Mouse (Mus musculus): Measurements from ENCODE around the gene Kcnj14.

The Kcnj14 gene

GRCm38 (mm10) chr7:45824598-45824997, at the start of gene Kcnj14:
Kcnj14 (minus strand) TSS chr7:45824782.
- no peak for DNase-seq (ENCODE audit: extremely low spot score, low read depth, low spot score)

- no peak for DNase-seq (ENCODE audit: extremely low spot score, low read depth, low spot score)
Observed at GRCm38 (mm10) chr7:45873061-45873947, 48.7 kb upstream of the Kcnj14 start.

GRCm38 (mm10) chr7:45872624-45873023, 48.0 kb upstream of the Kcnj14 start, which contains the start of gene Kdelr1:
Kdelr1 (plus strand) TSS chr7:45872772.
- peak; percentile 95 for DNase-seq (ENCODE audit: extremely low spot score, low read depth, low spot score)

GRCm38 (mm10) chr7:45870282-45871058, 45.9 kb upstream of the Kcnj14 start:
- no peak for DNase-seq (ENCODE audit: extremely low spot score, low read depth, low spot score)

- no peak for DNase-seq (ENCODE audit: extremely low spot score, low read depth, low spot score)
Observed at GRCm38 (mm10) chr7:45869787-45870186, 45.2 kb upstream of the Kcnj14 start.

- DNase-seq (ENCODE audit: extremely low spot score, low read depth, low spot score), result no peak
Observed at GRCm38 (mm10) chr7:45869107-45869670, 44.6 kb upstream of the Kcnj14 start.

- no peak for DNase-seq (ENCODE audit: extremely low spot score, low read depth, low spot score)
Observed at GRCm38 (mm10) chr7:45867871-45868270, 43.3 kb upstream of the Kcnj14 start.

- peak; percentile 52 for DNase-seq (ENCODE audit: extremely low spot score, low read depth, low spot score)
Observed at GRCm38 (mm10) chr7:45865925-45866910, 41.6 kb upstream of the Kcnj14 start.

- DNase-seq (ENCODE audit: extremely low spot score, low read depth, low spot score), result no peak
Observed at GRCm38 (mm10) chr7:45864435-45864834, 39.9 kb upstream of the Kcnj14 start.

GRCm38 (mm10) chr7:45862804-45863203, 38.2 kb upstream of the Kcnj14 start:
- DNase-seq (ENCODE audit: extremely low spot score, low read depth, low spot score), result no peak

GRCm38 (mm10) chr7:45859008-45859407, 34.4 kb upstream of the Kcnj14 start:
- no peak for DNase-seq (ENCODE audit: extremely low spot score, low read depth, low spot score)

GRCm38 (mm10) chr7:45856950-45857901, 32.6 kb upstream of the Kcnj14 start:
- no peak for DNase-seq (ENCODE audit: extremely low spot score, low read depth, low spot score)

GRCm38 (mm10) chr7:45853089-45853488, 28.5 kb upstream of the Kcnj14 start:
- no peak for DNase-seq (ENCODE audit: extremely low spot score, low read depth, low spot score)

- no peak for DNase-seq (ENCODE audit: extremely low spot score, low read depth, low spot score)
Observed at GRCm38 (mm10) chr7:45850661-45851060, 26.1 kb upstream of the Kcnj14 start.

- no peak for DNase-seq (ENCODE audit: extremely low spot score, low read depth, low spot score)
Observed at GRCm38 (mm10) chr7:45848447-45849027, 24.0 kb upstream of the Kcnj14 start.

GRCm38 (mm10) chr7:45842950-45843744, 18.6 kb upstream of the Kcnj14 start:
- no peak for DNase-seq (ENCODE audit: extremely low spot score, low read depth, low spot score)

GRCm38 (mm10) chr7:45833924-45834323, 9.3 kb upstream of the Kcnj14 start:
- DNase-seq (ENCODE audit: extremely low spot score, low read depth, low spot score), result no peak

GRCm38 (mm10) chr7:45833148-45833790, 8.7 kb upstream of the Kcnj14 start:
- no peak for DNase-seq (ENCODE audit: extremely low spot score, low read depth, low spot score)
